In genomic region chr13:73763439-73764255, GRCm38 (mm10) we compare ENCODE assay signal across 8 mouse cellular contexts. TPM values are rescaled to one million over a fixed set of nuclear protein-coding genes. Genes with fewer than 3 reads are reported as not detected.
DNase-seq lines count a peak whose midpoint lies in the region; ATAC-seq and TF ChIP-seq lines count a peak whose summit lies in the region.

No protein-coding gene starts in this region.

- no peak for TF ChIP-seq CTCF in cerebellum, adult 2 months (IDR thresholded peaks at IDR 0.05; ENCODE audit: borderline replicate concordance, insufficient read depth, low read depth, low read length)

- no peaks in the 10 kb centered on the region for H3K4me1 ChIP-seq in cerebellum, adult 2 months (ENCODE audit: control insufficient read depth, insufficient read depth, low read length)
- H3K4me1 ChIP-seq in limb, embryonic 12.5 days (replicated peaks): peaks cover 42% of the 10 kb centered on the region
- peaks cover 44% of the 10 kb centered on the region for H3K4me1 ChIP-seq in midbrain, embryonic 13.5 days (replicated peaks)

- no peaks in the 10 kb centered on the region; the same call in 1 of the 2 replicates for H3K27me3 ChIP-seq in cerebellum, adult 2 months (ENCODE audit: control insufficient read depth, insufficient read depth, low read length)
- no peaks in the 10 kb centered on the region for H3K27me3 ChIP-seq in limb, embryonic 12.5 days
- H3K27me3 ChIP-seq in midbrain, embryonic 13.5 days: no peaks in the 10 kb centered on the region

- H3K9me3 ChIP-seq in limb, embryonic 12.5 days: no peaks in the 10 kb centered on the region
- H3K9me3 ChIP-seq in midbrain, embryonic 13.5 days: no peaks in the 10 kb centered on the region

- peak overlapping the region; percentile 85 for H3K9ac ChIP-seq in limb, embryonic 12.5 days (replicated peaks)
- H3K9ac ChIP-seq in midbrain, embryonic 13.5 days (replicated peaks): peak overlapping the region; percentile 80

- H3K36me3 ChIP-seq in limb, embryonic 12.5 days: peaks cover 21% of the 10 kb centered on the region
- H3K36me3 ChIP-seq in midbrain, embryonic 13.5 days: no peaks in the 10 kb centered on the region

- 2% methylated on average over 68 of the region's 70 CpGs for WGBS in cerebellum, adult 2 months
- WGBS in limb, embryonic 12.5 days: under 1% methylated on average over 70 of the region's 70 CpGs
- under 1% methylated on average over 70 of the region's 70 CpGs for WGBS in midbrain, embryonic 13.5 days

- peak; percentile 76 for ATAC-seq in inflammation-experienced regulatory T-cells, adult 6 months
- ATAC-seq in limb, embryonic 12.5 days (ENCODE audit: insufficient number of reproducible peaks, insufficient read depth, low FRiP score, low TSS enrichment, low read depth): peak; percentile 93
- peak; percentile 92 for ATAC-seq in midbrain, embryonic 13.5 days

- H3K4me2 ChIP-seq in limb, embryonic 12.5 days: peak overlapping the region; percentile 89
- H3K4me2 ChIP-seq in midbrain, embryonic 13.5 days (replicated peaks): peak overlapping the region; percentile 85

- TF ChIP-seq POLR2A in cerebellum, adult 2 months (IDR thresholded peaks at IDR 0.05; ENCODE audit: borderline replicate concordance, insufficient read depth, low read length): no peak

- no peak overlapping the region for H3K27ac ChIP-seq in cerebellum, adult 2 months (ENCODE audit: insufficient read depth, low read length)
- peak overlapping the region; percentile 77 for H3K27ac ChIP-seq in limb, embryonic 12.5 days
- H3K27ac ChIP-seq in midbrain, embryonic 13.5 days: no peak overlapping the region

- H3K4me3 ChIP-seq in cerebellum, adult 2 months (replicated peaks; ENCODE audit: insufficient read depth, low read depth, low read length): peak overlapping the region; percentile 0
- H3K4me3 ChIP-seq in limb, embryonic 12.5 days (replicated peaks): peak overlapping the region; percentile 82
- peak overlapping the region; percentile 65 for H3K4me3 ChIP-seq in midbrain, embryonic 13.5 days (replicated peaks)

- DNase-seq in cerebellum, adult 2 months: peak in 1 of 2 experiments; percentile 11
- no peak for DNase-seq in cerebellum, adult 8-10 months
- peak; percentile 96 for DNase-seq in embryo, embryonic 10.5 days (ENCODE audit: low spot score)
- DNase-seq in gastrocnemius, postnatal 25 days: peak; percentile 83
- peak; percentile 85 to 92 for DNase-seq in spleen, adult 18-20 months

RNA-seq across cellular contexts. Expression of gene Slc12a7, which starts 30.8 kb away (rescaled TPM):
- 3.5 and 3.7 TPM in 2 replicates for polyA plus RNA-seq in cerebellum, adult 2 months (2012; rRNA removed)
- total RNA-seq in gastrocnemius, postnatal 25 days (2021): 1 to 10 TPM; 3.6 to 8.0 TPM
- 10 to 100 TPM; 17.3 to 41.0 (median 40.8) TPM for polyA plus RNA-seq in inflammation-experienced regulatory T-cells, adult 6 months (2017; shearing (Covaris generic))
- 42.7 and 48.4 TPM in 2 replicates for polyA plus RNA-seq in limb, embryonic 12.5 days (2016; fragmentation: Nextera tagmentation; extraction: Ambion mirVana)
- polyA plus RNA-seq in midbrain, embryonic 13.5 days (2015; fragmentation: Nextera tagmentation; extraction: Ambion mirVana): 16.0 and 18.5 TPM in 2 replicates

RNA-seq across cellular contexts. Expression of gene Slc6a19, which starts 59.0 kb away (rescaled TPM):
- 0.57 and 0.77 TPM in 2 replicates for polyA plus RNA-seq in cerebellum, adult 2 months (2012; rRNA removed)
- under 1 TPM in 1 of 2 experiments, not detected in 1; 0.70 TPM for total RNA-seq in gastrocnemius, postnatal 25 days (2021)
- polyA plus RNA-seq in inflammation-experienced regulatory T-cells, adult 6 months (2017; shearing (Covaris generic)): not detected
- not detected in 2 replicates for polyA plus RNA-seq in limb, embryonic 12.5 days (2016; fragmentation: Nextera tagmentation; extraction: Ambion mirVana)
- polyA plus RNA-seq in midbrain, embryonic 13.5 days (2015; fragmentation: Nextera tagmentation; extraction: Ambion mirVana): 0.06 and 0.09 TPM in 2 replicates

Comparison
In these comparisons a context has a peak if more than half of its experiments do, and no peak if none do; other contexts are left out.
1. H3K4me3 ChIP-seq: peak in every context shown above with its lines; median percentile 82 in limb, embryonic 12.5 days; 65 in midbrain, embryonic 13.5 days; 0 in cerebellum, adult 2 months.